Mouse (Mus musculus) kidney, embryonic 16.5 days (tissue): ENCODE results near the gene Ninj2. TPM values are rescaled to one million over a fixed set of nuclear protein-coding genes. Genes with fewer than 3 reads are reported as not detected.

ENCODE experiments used
- ATAC-seq: fragments of 200-750 bp; cut with Nextera tagmentation; 2 replicates; pipeline ENCODE4 v1.8.0; 2017; ENCODE audit warnings: moderate TSS enrichment; ENCODE audit not compliant: low FRiP score, low TSS enrichment
- H3K27ac ChIP-seq: fragments of 300-500 bp; sonication (generic); 2 replicates; pipeline ENCODE4 v1.5.1; 2014; ENCODE audit warnings: low read length
- H3K27me3 ChIP-seq: fragments of 300-500 bp; sonication (generic); 2 replicates; pipeline ENCODE4 v1.6.1; 2014; ENCODE audit warnings: low read length, control low read depth, mixed read lengths; ENCODE audit not compliant: insufficient read depth
- H3K36me3 ChIP-seq: fragments of 300-500 bp; sonication (generic); 2 replicates; pipeline ENCODE4 v1.6.1; 2014; ENCODE audit warnings: low read length, control low read depth, mixed read lengths; ENCODE audit not compliant: insufficient read depth
- H3K4me1 ChIP-seq: fragments of 300-500 bp; sonication (generic); 2 replicates; pipeline ENCODE4 v1.6.1; 2014; ENCODE audit warnings: low read length, control low read depth, mixed read lengths; ENCODE audit not compliant: insufficient read depth
- H3K4me2 ChIP-seq: fragments of 300-500 bp; sonication (generic); replicated peaks from 2 replicates; pipeline ENCODE4 v1.6.1; 2014; ENCODE audit warnings: low read depth, low read length
- H3K4me3 ChIP-seq: fragments of 300-500 bp; sonication (generic); 2 replicates; pipeline ENCODE4 v1.5.1; 2014; ENCODE audit warnings: mild to moderate bottlenecking, low read length
- H3K9ac ChIP-seq: fragments of 300-500 bp; sonication (generic); replicated peaks from 2 replicates; pipeline ENCODE4 v1.6.1; 2014; ENCODE audit warnings: low read length
- H3K9me3 ChIP-seq: fragments of 300-500 bp; sonication (generic); 2 replicates; pipeline ENCODE4 v1.6.1; 2016; ENCODE audit warnings: low read length, control low read depth
- WGBS: fragments of 180-500 bp; shearing (Covaris S2); extraction: QIAGEN DNeasy Blood & Tissue Kit; methylation state at CpG from one replicate; pipeline ENCODE4 v1.1.7; 2014; 5-methylcytosine and 5-hydroxymethylcytosine counted together
- polyA plus RNA-seq: library from polyadenylated mRNA; unstranded; fragments of >200 nt; fragmentation: Nextera tagmentation; extraction: Ambion mirVana; gene quantifications from 2 replicates; pipeline ENCODE4 v1.2.1, GENCODE M21; 2015

The Ninj2 gene
- polyA plus RNA-seq, 1 experiment from 2014 or later, result 0.19 TPM

- no peak for ATAC-seq
- no peaks in the 10 kb centered on the region for H3K27me3 ChIP-seq
- no peaks in the 10 kb centered on the region for H3K36me3 ChIP-seq
- H3K4me2 ChIP-seq, result no peak overlapping the region
- no peak overlapping the region for H3K9ac ChIP-seq
- H3K27ac ChIP-seq, result no peak overlapping the region
- H3K4me1 ChIP-seq, result peaks cover 15% of the 10 kb centered on the region
- H3K4me3 ChIP-seq, result no peak overlapping the region
- 92% methylated on average over 11 of the region's 12 CpGs for WGBS
- no peaks in the 10 kb centered on the region for H3K9me3 ChIP-seq
Measured at GRCm38 (mm10) chr6:120185012-120185730, 92.0 kb downstream of the Ninj2 start.

- no peak for ATAC-seq
- H3K4me3 ChIP-seq, result no peak overlapping the region
- no peaks in the 10 kb centered on the region for H3K9me3 ChIP-seq
- H3K27me3 ChIP-seq, result no peaks in the 10 kb centered on the region
- WGBS, result 68% methylated on average over 7 of the region's 7 CpGs
- no peak overlapping the region for H3K27ac ChIP-seq
- H3K4me2 ChIP-seq, result no peak overlapping the region
- peaks cover 15% of the 10 kb centered on the region for H3K4me1 ChIP-seq
- H3K9ac ChIP-seq, result no peak overlapping the region
- no peaks in the 10 kb centered on the region for H3K36me3 ChIP-seq
Measured at GRCm38 (mm10) chr6:120185756-120186155, 92.6 kb downstream of the Ninj2 start.

DNA sequence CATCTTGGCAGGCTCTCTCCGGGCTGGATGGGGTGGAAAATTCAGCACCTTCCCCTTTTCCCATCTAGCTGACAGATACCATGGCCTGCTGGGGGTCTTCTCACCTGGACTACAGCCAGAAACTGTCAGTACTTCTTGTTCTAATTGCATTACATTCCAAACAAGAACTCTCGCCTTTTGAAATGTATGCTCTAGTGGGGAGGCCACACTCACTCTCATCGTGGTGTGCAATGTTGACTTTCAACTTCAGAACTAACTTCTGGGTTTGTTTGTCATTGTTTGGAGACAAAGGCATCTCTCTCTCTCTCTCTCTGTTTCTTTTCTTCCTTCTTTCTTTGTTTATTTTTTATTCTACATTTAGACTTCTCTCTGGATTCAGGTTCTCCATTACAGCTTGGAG, 93.4 kb downstream of the Ninj2 start:
- no peaks in the 10 kb centered on the region for H3K9me3 ChIP-seq
- H3K27ac ChIP-seq, result no peak overlapping the region
- ATAC-seq, result no peak
- no peaks in the 10 kb centered on the region for H3K27me3 ChIP-seq
- WGBS, result 63% methylated on average over 3 of the region's 3 CpGs
- no peak overlapping the region for H3K4me3 ChIP-seq
- H3K4me1 ChIP-seq, result peaks cover 15% of the 10 kb centered on the region
- H3K9ac ChIP-seq, result no peak overlapping the region
- no peaks in the 10 kb centered on the region for H3K36me3 ChIP-seq
- H3K4me2 ChIP-seq, result no peak overlapping the region

GRCm38 (mm10) chr6:120187587-120188176, 94.5 kb downstream of the Ninj2 start:
- Histone ChIP-seq H3K9ac (peak overlapping the region; percentile 39), H3K27me3 (no peaks in the 10 kb centered on the region), H3K9me3 (no peaks in the 10 kb centered on the region), H3K36me3 (no peaks in the 10 kb centered on the region), H3K4me2 (peak overlapping the region; percentile 52), H3K27ac (no peak overlapping the region), H3K4me1 (peaks cover 17% of the 10 kb centered on the region), H3K4me3 (peak overlapping the region; percentile 26)
- 18% methylated on average over 18 of the region's 18 CpGs for WGBS
- no peak for ATAC-seq

DNA sequence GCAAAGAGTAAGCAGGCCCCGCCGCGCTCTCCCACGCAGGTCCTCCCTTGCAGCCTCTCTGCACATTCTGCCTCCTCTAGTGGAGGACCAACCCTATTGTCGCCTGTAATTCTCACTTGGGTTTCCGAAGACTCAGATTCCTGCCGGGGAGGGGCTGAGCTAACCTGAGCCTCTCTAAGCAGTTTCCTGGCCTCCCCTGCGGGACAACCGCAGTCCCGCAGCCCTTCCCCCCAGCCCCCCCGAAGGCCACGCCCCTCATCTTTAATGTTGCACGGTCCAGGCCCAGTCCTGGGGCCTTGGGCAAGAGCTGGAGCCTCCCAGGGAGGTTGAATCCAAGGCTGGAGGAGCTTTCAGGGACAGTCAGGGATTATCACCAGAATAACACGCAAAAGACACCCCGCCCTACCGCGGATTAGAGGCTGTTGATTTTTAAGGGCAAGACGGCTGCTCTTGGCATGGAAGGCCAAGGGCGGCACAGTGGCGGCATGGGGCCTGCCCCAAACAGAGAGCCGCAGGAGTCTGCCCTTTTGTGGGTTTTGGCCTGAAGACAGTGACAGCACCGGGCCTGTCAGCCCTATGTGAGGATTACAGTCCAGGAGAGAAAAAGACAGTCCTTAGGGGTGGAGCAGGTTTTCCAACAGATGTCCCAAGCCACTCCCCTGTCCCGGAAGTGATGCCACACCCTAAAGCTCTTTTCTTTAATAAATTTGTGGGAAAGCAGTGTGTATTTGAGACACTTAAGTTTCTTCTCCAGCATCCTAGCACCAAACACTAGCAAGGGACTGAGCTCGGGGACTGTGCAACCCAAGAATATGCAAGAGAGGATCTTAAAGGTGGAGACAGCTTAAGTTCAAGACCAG, 95.5 kb downstream of the Ninj2 start:
- Histone ChIP-seq H3K9me3 (no peaks in the 10 kb centered on the region), H3K27me3 (no peaks in the 10 kb centered on the region), H3K9ac (peak overlapping the region; percentile 39; the same call in 1 of the 2 replicates), H3K27ac (no peak overlapping the region), H3K4me1 (peaks cover 17% of the 10 kb centered on the region), H3K4me2 (peak overlapping the region; percentile 52), H3K36me3 (no peaks in the 10 kb centered on the region), H3K4me3 (peak overlapping the region; percentile 16)
- WGBS, result 25% methylated on average over 24 of the region's 24 CpGs
- peak; percentile 67 for ATAC-seq

DNA sequence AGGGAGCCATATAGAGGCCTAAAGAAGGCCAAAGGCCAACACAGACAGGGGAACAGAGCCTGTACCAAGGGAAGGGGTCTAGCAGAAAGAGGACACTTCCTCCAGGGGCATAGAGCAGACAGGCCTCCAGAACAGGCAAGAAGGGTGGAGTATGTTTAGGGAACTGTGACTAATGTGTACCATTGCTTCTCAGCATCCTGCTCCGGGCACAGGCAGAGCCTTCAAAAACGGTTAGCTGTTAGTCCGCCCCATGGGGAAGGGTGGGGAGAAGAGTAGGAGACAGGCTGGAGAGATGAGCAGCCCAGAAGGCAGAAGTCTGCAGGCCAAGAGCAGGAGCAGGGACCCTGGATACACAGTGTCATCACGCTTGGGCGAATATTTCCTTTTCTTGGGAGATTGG, 96.1 kb downstream of the Ninj2 start:
- H3K36me3 ChIP-seq, result no peaks in the 10 kb centered on the region
- peaks cover 17% of the 10 kb centered on the region for H3K4me1 ChIP-seq
- H3K27me3 ChIP-seq, result no peaks in the 10 kb centered on the region
- H3K27ac ChIP-seq, result no peak overlapping the region
- H3K9ac ChIP-seq, result no peak overlapping the region
- no peak for ATAC-seq
- no peak overlapping the region for H3K4me3 ChIP-seq
- H3K9me3 ChIP-seq, result no peaks in the 10 kb centered on the region
- 87% methylated on average over 5 of the region's 5 CpGs for WGBS
- H3K4me2 ChIP-seq, result no peak overlapping the region

- no peak for ATAC-seq
- H3K9me3 ChIP-seq, result no peaks in the 10 kb centered on the region
- no peak overlapping the region for H3K4me3 ChIP-seq
- 91% methylated on average over 4 of the region's 4 CpGs for whole genome bisulfite sequencing
- H3K27me3 ChIP-seq, result no peaks in the 10 kb centered on the region
- H3K27ac ChIP-seq, result no peak overlapping the region
- H3K36me3 ChIP-seq, result no peaks in the 10 kb centered on the region
- H3K4me2 ChIP-seq, result no peak overlapping the region
- H3K4me1 ChIP-seq, result peaks cover 17% of the 10 kb centered on the region
- no peak overlapping the region for H3K9ac ChIP-seq
Measured at GRCm38 (mm10) chr6:120190365-120190764, 97.2 kb downstream of the Ninj2 start.

GRCm38 (mm10) chr6:120190912-120191311, 97.8 kb downstream of the Ninj2 start:
- Histone ChIP-seq H3K4me2 (no peak overlapping the region), H3K9me3 (no peaks in the 10 kb centered on the region), H3K36me3 (no peaks in the 10 kb centered on the region), H3K27me3 (no peaks in the 10 kb centered on the region), H3K9ac (no peak overlapping the region), H3K4me3 (no peak overlapping the region), H3K27ac (no peak overlapping the region), H3K4me1 (peaks cover 17% of the 10 kb centered on the region)
- ATAC-seq, result no peak
- WGBS, result 71% methylated on average over 4 of the region's 4 CpGs

- no peaks in the 10 kb centered on the region for H3K36me3 ChIP-seq
- ATAC-seq, result no peak
- no peaks in the 10 kb centered on the region for H3K27me3 ChIP-seq
- 68% methylated on average over 7 of the region's 7 CpGs for WGBS
- H3K4me3 ChIP-seq, result no peak overlapping the region
- H3K4me2 ChIP-seq, result no peak overlapping the region
- H3K4me1 ChIP-seq, result peaks cover 17% of the 10 kb centered on the region
- no peak overlapping the region for H3K27ac ChIP-seq
- H3K9ac ChIP-seq, result no peak overlapping the region
- no peaks in the 10 kb centered on the region for H3K9me3 ChIP-seq
Measured at GRCm38 (mm10) chr6:120191396-120192170, 98.4 kb downstream of the Ninj2 start.
